Mouse (Mus musculus) lung, adult 2 months (tissue): ENCODE data around the gene Acacb. TPM values are rescaled to one million over a fixed set of nuclear protein-coding genes. Genes with fewer than 3 reads are reported as not detected.

Source experiments
- DNase-seq: peaks from one replicate; pipeline ENCODE4 v3.0.0; 2022
- H3K4me1 ChIP-seq: fragments of 200-500 bp; 2 replicates; pipeline ENCODE4 v1.6.1; 2011; ENCODE audit warnings: low read length; ENCODE audit not compliant: control insufficient read depth, insufficient read depth
- H3K4me3 ChIP-seq: fragments of 200-500 bp; replicated peaks from 2 replicates; pipeline ENCODE3; 2011; ENCODE audit warnings: low read depth, mild to moderate bottlenecking, control low read depth, low read length; ENCODE audit errors: extremely low read depth
- CTCF ChIP-seq: fragments of 200-500 bp; IDR thresholded peaks from 2 replicates; pipeline ENCODE4 v1.5.1; 2011; ENCODE audit warnings: mild to moderate bottlenecking, low read length, control low read depth; ENCODE audit not compliant: insufficient read depth
- POLR2A ChIP-seq: fragments of 200-500 bp; IDR thresholded peaks from 2 replicates; pipeline ENCODE4 v1.6.1; 2011; ENCODE audit warnings: low read depth, mild to moderate bottlenecking, control low read depth, low read length, borderline replicate concordance; ENCODE audit errors: extremely low read depth
- WGBS: fragments of 180-500 bp; shearing (Covaris S2); methylation state at CpG from one replicate; pipeline ENCODE4 v1.1.7; 2018; 5-methylcytosine and 5-hydroxymethylcytosine counted together
- polyA plus RNA-seq: library from polyadenylated mRNA; depleted of rRNA; stranded (reverse); fragments of >200 nt; gene quantifications from 2 replicates; pipeline ENCODE4 v1.2.3, GENCODE M21; 2012

Acacb gene
- polyA plus RNA-seq, 1 experiment, result 37.5 TPM

DNA sequence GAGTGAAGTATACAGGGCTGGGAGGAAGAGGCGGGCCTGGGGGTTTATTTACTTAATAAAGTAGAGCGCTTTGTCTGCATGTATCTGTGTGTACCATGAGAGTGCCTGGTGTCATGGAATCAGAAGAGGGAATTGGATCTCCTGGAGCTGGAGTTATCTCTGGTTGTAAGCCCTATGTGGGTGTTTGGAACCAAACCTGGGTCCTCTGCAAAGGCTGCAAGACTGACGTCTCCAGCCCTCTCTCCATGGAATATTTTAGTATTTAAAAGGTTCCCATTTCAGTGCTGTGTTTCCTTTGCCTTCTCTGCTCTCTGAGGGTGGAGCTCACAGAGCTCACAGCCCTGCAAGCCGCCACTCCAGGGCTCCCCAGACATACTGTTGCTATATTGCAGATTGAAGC lies 26.5 kb upstream of the Acacb start:
- WGBS, result 80% methylated on average over 4 of the region's 4 CpGs
- TF ChIP-seq CTCF, result no peak
- TF ChIP-seq POLR2A, result no peak
- no peak for DNase-seq
- Histone ChIP-seq H3K4me3 (no peak overlapping the region), H3K4me1 (no peaks in the 10 kb centered on the region)

DNA sequence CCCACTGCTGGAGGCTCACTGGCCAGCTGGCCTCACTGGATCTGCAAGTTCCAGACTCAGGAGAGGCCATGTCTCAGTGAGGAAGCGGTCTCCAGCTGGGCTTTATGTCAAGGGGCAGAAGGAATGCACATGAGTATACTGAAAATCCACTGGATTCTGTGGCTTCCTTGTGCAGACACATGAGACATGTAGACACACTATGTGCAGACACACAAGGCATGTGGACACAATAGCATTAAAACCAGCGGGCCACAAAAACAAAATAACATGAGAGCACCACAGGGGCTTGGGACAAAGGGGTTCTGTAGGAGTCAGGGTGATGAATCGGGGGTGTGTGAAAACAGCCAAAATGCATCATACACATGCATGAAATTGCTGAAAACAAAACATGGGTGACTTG lies 20.3 kb upstream of the Acacb start:
- no peaks in the 10 kb centered on the region for H3K4me1 ChIP-seq
- TF ChIP-seq CTCF (no peak), POLR2A (no peak)
- H3K4me3 ChIP-seq, result no peak overlapping the region
- 93% methylated on average over 3 of the region's 3 CpGs for WGBS
- DNase-seq, result no peak

DNA sequence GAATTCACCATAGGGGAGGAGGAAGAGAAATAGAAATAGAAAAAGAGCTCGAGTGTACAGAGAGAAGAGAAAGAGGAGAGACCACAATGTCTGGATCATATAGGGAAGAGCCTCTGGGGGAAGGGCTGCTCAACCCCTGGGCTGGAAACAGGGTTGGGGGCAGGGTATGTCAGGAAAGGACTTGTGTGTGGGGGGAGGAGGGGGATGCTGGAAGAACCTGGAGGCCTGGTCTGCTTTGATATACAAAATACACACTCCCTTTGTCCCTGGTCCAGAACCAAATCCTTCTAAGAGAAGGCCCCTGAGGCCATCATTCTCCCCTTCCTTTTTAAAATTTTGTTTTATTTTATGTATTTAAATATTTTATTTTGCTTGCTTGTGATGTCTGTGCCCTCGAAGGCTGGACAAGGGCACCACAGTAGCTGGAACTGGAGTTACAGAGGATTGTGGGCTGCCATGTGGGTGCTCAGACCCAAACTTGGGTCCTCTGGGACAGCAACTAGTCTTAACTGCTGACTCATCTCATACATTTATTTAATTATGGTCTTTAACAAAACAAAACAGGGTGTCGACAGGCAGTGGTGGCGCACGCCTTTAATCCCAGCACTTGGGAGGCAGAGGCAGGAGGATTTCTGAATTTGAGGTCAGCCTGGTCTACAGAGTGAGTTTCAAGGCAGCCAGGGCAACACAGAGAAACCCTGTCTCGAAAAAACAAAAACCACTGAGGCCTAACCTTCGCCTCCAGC lies 19.7 kb upstream of the Acacb start:
- TF ChIP-seq POLR2A (no peak), CTCF (no peak)
- WGBS, result 89% methylated on average over 7 of the region's 7 CpGs
- no peaks in the 10 kb centered on the region for H3K4me1 ChIP-seq
- H3K4me3 ChIP-seq, result no peak overlapping the region
- no peak for DNase-seq

GRCm38 (mm10) chr5:114127374-114128349 lies 18.7 kb upstream of the Acacb start, which contains the start of gene Alkbh2:
Alkbh2 (minus strand) TSS chr5:114128218.
- Histone ChIP-seq H3K4me3 (peak within 1 kb of the TSS; percentile 52), H3K4me1 (no peaks in the 10 kb centered on the region)
- 1% methylated on average over 69 of the region's 69 CpGs for WGBS
- TF ChIP-seq CTCF (peak; percentile 81), POLR2A (peak; percentile 17; the same call in 1 of the 2 replicates)
- DNase-seq, result peak; percentile 86

DNA sequence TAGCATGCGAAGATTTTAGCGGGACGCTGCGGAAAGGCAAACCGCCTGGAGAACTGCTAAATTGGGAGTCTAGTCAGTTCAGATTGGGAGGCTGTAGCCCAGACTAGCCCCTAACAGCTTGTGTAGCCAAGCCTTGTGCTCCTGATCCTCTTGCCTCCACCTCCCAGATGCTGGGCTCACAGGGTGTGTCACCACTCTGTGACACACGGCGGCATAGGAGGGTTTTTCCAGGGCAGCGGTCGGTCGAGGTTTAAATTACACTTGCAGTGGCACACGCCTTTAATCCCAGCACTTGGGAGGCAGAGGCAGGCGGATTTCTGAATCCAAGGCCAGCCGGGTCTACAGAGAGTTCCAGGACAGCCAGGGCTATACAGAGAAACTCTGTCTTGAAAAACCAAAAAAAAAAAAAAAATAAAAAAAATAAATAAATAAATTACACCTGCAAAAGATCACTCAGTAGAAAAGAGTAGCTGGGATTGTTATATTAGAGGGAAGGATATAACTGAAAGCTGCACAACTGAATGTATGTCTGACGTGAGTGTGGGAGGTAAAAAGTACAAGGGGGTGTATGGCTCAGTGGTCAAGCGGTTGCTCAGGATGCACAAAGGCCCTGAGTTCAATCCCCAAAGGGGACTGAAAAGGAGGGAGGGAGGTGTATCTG lies 16.7 kb upstream of the Acacb start:
- WGBS, result 79% methylated on average over 15 of the region's 15 CpGs
- H3K4me3 ChIP-seq, result no peak overlapping the region

DNA sequence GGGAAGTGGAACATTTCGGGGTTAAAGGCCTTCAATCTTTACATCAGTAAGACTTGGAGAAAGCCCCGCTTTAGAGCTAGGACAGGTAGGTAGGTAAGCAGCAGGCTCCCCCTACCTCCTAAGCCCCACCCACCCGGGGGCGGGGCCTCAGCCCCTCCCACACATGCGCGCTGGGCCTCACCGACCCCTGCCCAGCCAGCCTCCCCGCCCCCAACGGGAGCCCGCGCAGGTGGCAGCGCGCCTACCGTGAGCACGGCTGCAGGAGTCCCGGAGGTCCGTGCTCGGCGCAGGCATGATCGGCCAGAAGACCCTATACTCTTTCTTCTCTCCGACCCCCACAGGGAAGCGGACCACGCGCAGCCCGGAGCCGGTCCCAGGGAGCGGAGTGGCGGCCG lies 16.1 kb upstream of the Acacb start, which contains the start of gene Ung:
Gene Ung, plus strand, starts transcription at position 176 of the 395 bp plus-strand sequence.
- 2% methylated on average over 27 of the region's 29 CpGs for WGBS
- DNase-seq, result no peak
- Histone ChIP-seq H3K4me3 (peak within 1 kb of the TSS; percentile 78), H3K4me1 (no peaks in the 10 kb centered on the region)
- TF ChIP-seq POLR2A (no peak), CTCF (no peak)

More for the DNA sequence above, 16.7 kb upstream of the Acacb start:
- no peak for TF ChIP-seq CTCF
- TF ChIP-seq POLR2A, result no peak
- no peak for DNase-seq
- H3K4me1 ChIP-seq, result no peaks in the 10 kb centered on the region

DNA sequence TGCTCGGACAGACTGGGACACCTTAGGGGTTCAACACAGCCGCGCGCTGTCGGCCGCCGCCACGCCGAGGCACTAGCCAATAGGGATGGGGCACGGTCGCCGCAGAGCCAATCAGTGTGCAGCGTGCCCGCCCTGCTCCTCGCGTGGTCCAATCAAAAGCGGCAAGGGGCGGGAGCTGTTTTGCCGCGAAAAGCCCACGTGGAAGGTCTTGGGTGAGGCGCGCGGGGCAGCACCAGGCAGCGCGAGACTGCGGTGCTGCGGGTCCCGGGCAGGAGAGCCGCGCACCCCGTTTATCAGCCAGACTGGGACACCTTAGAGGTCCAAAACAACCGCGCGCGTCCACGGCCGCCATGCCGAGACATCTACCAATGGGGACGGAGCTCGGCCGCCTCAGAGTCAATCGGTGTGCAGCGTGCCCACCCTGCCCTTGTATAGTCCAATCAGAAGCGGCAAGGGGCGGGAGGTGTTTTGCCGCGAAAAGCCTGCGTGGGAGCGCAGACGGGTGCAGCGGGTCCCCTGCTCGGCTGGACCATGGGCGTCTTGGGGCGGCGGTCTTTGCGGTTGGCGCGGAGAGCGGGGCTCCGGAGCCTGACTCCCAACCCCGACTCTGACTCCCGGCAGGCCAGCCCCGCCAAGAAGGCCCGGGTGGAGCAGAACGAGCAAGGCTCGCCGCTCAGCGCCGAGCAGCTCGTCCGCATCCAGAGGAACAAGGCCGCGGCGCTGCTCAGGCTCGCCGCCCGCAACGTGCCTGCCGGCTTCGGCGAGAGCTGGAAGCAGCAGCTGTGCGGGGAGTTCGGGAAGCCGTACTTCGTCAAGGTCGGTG lies 15.4 kb upstream of the Acacb start:
- under 1% methylated on average over 87 of the region's 87 CpGs for WGBS

DNA sequence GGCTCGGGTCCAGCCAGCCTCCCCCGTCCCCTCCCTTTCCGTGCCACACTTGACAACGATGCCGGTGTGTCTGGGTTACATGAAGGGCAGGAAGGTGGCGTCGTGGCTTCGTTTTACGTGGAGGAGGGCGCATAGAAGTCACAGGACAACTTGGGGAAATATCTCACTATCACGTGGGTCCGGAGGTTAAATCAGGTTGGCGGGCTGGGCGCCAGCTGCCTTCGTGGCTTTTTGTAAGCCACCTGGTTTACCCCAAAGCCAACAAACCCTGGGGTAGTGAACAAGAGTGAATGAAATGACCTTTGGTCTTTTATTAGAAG lies 14.9 kb upstream of the Acacb start:
- Histone ChIP-seq H3K4me1 (no peaks in the 10 kb centered on the region), H3K4me3 (peak overlapping the region; percentile 78)
- TF ChIP-seq POLR2A, result no peak
- DNase-seq, result no peak
- 1% methylated on average over 15 of the region's 15 CpGs for WGBS

More for the DNA sequence above, 15.4 kb upstream of the Acacb start:
- TF ChIP-seq POLR2A, result 0 out of 2 replicates have a peak, but pooled peaks have one; percentile 25
- TF ChIP-seq CTCF, result no peak
- Histone ChIP-seq H3K4me3 (peak overlapping the region; percentile 78), H3K4me1 (no peaks in the 10 kb centered on the region)
- DNase-seq, result peak; percentile 93
